Mouse (Mus musculus) cerebellum, postnatal 10 days (tissue): ENCODE measurements around the gene Gpr1.
"Not testable (repeated sequence)": the region's sequence is repeated elsewhere in the genome, so short reads cannot be mapped to it uniquely, and the experiment has no call there.

Source experiments
- DNase-seq, 2 experiments: peaks; one replicate each; pipeline ENCODE4 v3.0.0; 2021; ENCODE audit warnings: mixed read lengths in 2 of 2

The Gpr1 gene

DNA sequence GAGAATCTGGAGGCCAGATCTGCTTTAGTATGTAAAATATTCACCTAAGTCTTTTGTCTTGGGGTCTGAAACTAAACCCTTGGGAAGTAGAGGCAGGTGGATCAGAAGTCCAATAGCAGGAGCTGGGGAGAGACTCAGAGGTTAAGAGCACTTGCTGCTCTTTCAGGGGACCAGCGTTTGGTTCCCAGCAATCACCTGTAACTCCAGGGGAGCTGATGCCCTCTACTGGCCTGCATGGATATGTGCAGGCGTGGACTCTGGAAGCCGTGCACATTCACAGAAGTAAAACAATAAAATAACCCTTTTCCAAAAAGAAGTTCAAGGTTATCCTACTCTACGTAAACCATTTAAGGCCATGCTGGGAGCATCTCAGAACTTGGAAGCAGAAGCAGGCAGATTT is 4.9 kb upstream of the Gpr1 start:
- DNase-seq: no peak

DNA sequence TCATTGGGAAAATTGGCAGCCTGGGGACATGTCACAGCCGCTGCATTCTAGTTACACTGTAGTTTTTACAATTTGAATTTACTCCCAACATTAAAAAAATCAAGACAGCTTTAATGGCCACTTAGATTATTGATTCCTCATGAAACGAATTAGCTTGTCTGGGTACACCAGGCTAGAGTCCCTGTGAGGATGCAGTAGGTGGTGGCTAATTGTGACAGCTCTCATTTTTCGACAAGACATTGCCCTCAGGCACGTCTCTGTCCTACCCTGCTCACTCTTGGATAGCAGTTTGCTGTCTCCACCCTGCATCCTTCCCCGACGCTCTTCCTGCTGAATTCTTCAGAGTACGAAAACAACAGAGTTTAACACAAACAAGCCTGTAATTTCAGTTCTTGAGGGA is 288 bp upstream of the Gpr1 start:
- DNase-seq: no peak

DNA sequence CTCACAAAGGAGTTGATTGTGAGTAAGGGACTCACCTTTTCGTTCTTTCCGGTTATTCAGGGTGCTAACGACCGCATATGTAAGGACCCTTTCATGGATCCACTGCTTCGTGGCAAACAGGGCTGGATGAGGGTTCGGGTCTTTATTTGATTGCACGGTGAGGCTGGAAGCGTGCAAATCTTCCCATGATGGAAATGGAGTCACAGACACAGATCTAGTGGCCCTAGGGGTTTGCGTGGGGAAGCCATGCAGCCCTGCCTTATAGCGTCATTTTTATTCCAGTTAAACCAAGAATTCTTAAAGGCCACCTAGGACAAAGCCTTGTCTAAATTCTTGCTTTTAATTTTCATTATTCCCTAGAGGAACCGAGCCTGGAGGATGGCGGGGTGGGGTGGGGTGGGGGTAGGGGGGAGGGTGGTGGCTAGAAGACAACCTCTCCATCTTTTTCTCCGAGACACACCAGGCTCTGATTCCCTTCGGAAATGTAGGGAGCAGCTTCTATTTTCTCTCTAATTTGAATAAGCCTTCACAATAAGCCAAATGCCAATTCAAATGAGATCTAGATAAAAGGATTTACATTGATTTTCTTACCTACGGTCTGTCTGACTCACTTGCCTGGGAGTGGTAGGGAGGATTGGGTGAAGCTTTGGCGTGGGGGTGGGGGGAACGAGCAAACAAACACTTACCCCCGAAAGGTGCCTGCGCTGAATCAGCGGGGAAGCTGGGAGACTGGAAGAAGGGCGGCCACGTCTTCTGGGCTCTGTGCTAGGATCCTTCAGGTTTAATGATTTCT is 669 bp downstream of the Gpr1 start:
- DNase-seq: no peak

DNA sequence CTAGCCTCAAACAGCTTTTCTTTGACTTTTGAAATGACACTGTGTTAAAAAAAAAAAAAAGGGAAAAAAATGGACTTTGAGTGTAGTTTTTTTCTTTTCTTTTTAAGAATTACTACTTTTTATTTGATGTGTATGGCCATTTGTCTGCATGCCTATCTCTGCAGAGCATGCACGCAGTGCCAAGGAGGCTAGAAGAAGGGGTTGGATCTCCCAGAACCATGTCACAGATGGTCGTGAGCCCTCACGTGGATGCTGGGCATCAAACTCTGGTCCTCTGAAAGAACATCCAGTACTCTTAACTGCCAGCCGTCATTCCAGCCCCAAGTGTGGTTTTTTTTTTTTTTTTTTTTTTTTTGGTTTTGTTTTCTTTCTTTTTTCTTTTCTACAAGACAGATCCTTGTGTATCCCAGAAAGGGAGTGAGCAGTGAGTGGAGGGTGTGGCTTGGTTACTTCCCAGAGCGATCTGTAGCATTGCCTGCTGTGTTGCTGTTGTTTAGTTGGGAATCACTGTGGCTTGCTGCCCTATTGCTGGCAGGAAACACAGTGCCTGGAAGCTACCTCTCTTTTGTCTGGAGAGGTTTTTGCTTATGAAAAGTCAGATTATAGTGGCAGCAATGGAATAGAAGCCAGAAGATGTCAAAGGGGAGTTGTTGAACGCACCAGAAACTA is 4.3 kb downstream of the Gpr1 start:
- peak; percentile 36 to 52 for DNase-seq

- DNase-seq: no peak
Measured at GRCm38 (mm10) chr1:63207607-63208006, 6.7 kb downstream of the Gpr1 start.

GRCm38 (mm10) chr1:63204660-63205394 is 9.5 kb downstream of the Gpr1 start:
- DNase-seq: no peak

DNA sequence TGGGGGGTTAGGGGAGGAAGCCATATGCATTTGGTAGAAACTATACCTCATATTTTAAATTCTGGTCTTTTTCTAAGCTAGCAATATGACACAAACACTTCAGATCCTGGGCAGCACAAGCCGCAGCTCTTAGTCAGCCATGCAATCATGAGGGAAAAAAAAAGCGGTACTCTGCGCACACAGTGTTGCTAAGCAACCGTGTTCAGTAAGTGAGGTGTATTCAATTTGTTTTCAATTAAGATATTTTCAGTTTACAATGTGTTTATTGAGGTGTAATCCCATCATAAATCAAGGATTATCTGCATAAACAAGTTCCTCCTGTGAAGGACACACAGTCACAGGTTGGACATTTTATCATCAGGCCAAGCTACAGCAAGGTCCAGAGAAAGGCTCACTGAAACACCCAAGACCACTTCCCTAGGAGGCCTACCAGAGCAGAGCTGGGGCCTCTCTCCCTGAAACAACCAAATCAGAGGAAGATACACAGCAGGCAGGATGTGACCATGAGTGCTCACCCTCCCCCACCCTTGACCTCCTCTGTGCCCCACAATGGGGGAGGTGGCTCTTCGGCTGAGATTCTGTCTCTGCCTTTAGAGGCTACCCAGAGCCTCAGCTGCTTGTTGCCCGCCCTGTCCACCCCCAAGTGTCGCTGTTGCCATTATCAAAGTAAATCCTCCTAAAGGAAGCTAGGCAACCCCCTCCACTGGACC is 10.2 kb downstream of the Gpr1 start:
- peak; percentile 35 to 37 for DNase-seq

DNA sequence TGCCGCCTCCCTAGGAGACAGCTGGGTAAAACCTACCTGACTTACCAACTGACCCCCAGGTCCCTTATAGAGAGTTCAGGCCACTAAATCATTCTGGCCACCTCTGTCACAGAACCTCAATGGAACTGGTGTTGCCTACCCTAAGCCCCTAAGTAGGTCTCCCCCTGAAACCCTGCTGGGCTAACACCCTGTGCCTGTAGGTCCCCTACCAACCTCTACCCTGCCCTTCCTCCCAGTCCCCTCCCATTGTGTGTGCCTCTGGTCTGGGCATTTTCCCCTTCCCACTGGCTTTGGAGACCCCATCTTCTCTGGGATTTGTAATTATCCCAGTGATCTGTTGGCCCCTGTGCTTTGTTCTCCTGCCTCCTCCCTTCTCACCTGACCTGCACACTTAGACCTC is 10.9 kb downstream of the Gpr1 start:
- DNase-seq: no peak

DNA sequence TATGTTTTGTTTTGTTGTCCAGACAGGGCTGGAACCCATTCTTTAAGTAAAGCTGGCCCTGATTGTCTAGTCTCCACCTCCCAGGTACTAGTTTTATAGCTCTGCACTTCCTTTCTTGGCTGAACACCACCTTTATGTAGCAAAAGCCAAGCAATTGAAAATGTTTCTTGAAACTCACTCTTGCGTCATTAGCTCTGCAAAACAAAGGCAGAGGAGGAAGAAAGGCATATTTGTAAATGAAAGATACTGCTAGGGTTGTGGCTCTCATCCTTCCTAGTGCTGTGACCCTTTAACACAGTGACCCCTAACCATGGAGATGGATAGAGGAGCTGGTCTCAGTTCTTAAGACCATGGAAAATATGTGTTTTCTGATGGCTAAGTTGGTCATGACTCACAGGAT is 12.7 kb downstream of the Gpr1 start:
- no peak for DNase-seq

- no peak for DNase-seq
Measured at GRCm38 (mm10) chr1:63200322-63200721, 14.0 kb downstream of the Gpr1 start.

DNA sequence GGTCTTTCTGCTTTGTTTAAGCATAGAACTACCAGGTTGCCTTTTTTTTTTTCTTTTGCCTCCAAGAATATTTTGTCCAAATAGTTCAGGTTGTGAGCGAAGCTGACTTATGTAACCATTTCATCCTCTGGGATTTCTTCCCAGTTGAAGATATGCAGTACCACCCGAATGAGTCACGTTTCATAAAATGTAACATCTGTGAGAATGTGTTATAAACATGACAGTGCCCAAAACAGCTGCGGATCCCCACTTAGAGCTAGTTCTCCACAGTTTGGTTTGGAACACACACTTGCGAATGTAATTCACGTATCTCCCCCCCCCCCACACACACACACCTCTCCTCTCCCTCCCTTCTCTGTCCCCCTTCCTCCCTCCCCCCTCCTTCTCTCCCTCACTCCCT is 15.0 kb downstream of the Gpr1 start:
- no peak for DNase-seq

DNA sequence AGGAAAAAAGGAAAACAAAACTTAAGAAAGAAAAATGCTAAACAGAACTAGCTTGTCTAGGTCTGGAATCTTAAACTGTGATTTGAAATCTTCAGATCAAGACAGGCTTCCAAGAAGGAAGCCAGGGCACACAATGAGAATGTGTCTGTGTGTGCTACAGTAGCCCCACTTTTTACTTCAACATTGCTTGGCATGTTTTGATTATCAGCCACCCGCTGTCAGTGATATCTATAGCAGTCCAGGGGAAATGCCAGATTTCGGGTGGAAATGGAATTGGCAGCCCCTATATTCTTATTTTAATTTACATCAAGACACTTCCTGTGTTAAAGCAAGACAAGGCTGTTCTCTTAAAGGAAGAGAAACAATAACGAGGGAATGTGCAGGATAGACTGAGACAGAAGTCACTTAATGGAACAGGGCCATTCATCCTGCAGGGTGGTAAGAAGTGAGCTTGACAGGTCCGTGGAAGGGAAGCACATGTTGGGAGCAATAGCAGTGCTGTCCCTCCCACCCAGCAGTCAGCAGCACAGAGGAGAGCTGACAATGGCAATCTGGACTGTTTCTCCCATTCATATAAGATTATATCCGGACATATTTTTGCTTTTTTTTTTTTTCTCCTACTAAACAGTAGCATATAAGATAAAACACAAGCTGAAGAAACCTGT is 18.4 kb downstream of the Gpr1 start:
- no peak for DNase-seq

- DNase-seq: no peak
Measured at GRCm38 (mm10) chr1:63192306-63193065, 21.9 kb downstream of the Gpr1 start.

GRCm38 (mm10) chr1:63190851-63191250 is 23.5 kb downstream of the Gpr1 start:
- DNase-seq: peak; percentile 71 to 80

- no peak for DNase-seq
Measured at GRCm38 (mm10) chr1:63188536-63188935, 25.8 kb downstream of the Gpr1 start.

GRCm38 (mm10) chr1:63185430-63185829 is 28.9 kb downstream of the Gpr1 start:
- DNase-seq: not testable (repeated sequence)

GRCm38 (mm10) chr1:63182636-63183270 is 31.6 kb downstream of the Gpr1 start:
- peak; percentile 69 to 76 for DNase-seq

DNA sequence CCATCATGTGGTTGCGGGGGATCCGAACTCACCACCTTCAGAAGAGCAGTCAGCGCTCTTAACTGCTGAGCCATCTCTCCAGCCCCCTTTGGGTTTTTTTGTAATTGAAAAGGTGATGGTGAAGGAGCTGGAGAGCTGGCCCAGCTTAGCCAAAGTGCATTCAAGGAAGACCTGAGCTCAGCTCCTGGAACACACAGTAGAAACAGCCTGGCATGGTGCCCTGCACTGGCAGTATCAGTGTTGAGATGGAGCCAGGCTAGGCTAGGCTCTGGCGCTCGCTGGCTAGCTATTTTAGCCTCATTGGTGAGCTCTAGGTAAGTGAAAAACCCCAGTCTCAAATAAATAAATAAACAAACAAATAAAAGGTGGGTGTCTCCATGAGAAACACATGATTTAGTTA is 32.1 kb downstream of the Gpr1 start:
- DNase-seq: peak; percentile 92 to 94

DNA sequence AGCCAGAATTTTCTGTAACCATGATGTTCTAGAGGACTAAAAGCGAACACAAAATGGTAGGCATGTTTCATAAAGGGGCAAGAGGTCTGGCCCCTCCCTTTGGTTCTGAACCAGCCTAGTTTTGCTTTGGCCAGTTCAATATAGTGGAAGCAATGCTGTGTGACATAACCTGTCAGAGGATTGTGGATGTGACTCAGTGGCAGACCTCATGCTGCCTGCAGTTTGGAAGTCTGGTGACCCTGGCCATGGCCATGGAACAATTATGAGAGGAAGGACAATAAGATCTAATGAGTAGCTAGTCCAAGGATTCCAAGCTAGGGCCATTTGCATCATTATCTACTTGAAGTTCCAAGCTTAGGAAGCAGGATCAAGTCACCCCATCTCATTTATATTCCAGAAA is 32.9 kb downstream of the Gpr1 start:
- peak in 1 of 2 experiments; percentile 4 for DNase-seq

- DNase-seq: peak; percentile 97 to 98
Measured at GRCm38 (mm10) chr1:63181019-63181418, 33.3 kb downstream of the Gpr1 start.

DNA sequence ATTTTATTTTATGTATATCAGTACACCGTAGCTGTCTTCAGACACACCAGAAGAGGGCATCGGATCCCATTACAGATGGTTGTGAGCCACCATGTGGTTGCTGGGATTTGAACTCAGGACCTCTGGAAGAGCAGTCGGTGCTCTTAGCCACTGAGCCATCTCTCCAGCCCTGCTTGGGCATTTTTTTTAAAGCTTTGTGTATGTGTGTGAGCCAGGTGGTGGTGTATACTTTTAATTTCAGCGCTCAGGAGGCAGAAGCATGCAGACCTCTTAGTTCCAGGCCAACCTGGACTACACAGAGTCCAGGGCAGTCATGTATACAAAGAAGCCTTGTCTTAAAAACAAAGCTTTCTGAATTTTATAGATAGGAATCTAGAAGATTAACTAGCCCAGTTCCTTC is 33.8 kb downstream of the Gpr1 start:
- DNase-seq: not testable (repeated sequence)
